Mouse (Mus musculus) lung, adult 2 months (tissue): Measurements from ENCODE around the gene Map4.

Experiments used
- CTCF ChIP-seq: fragments of 200-500 bp; IDR thresholded peaks from 2 replicates; pipeline ENCODE4 v1.5.1; 2011; ENCODE audit warnings: mild to moderate bottlenecking, low read length, control low read depth; ENCODE audit not compliant: insufficient read depth
- POLR2A ChIP-seq: fragments of 200-500 bp; IDR thresholded peaks from 2 replicates; pipeline ENCODE4 v1.6.1; 2011; ENCODE audit warnings: low read depth, mild to moderate bottlenecking, control low read depth, low read length, borderline replicate concordance; ENCODE audit errors: extremely low read depth

DNA sequence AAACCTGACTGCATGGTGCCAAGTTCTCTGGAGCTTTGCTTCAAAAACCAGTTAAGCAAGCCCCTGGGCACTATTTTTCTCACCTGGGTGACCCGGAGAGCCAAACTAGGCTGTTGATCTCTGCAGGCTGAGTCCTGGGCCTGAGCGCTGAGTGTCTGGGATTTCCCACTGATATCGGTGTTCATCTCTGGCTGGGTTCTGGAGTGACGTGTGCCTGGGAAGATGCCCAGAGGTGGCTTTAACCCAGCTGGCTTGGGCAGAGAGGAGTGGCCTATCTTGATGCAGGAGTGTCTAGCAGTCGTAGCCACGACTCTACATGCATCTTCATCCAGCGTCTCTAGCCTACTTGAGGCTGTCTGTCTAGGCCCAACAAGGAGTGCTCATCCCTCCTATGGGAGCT, 19.5 kb upstream of the Map4 start:
- TF ChIP-seq POLR2A (no peak), CTCF (no peak)
